Mouse (Mus musculus) liver, postnatal 0 days (tissue): Measurements from ENCODE around the gene Chst15. TPM values are rescaled to one million over a fixed set of nuclear protein-coding genes. Genes with fewer than 3 reads are reported as not detected.

ENCODE experiments used
- ATAC-seq: fragments of 200-750 bp; cut with Nextera tagmentation; 2 replicates; pipeline ENCODE4 v1.8.0; 2017; ENCODE audit warnings: mild to moderate bottlenecking, moderate library complexity
- DNase-seq: peaks from one replicate; pipeline ENCODE4 v3.0.0-alpha.2; 2016
- H3K27ac ChIP-seq: fragments of 300-500 bp; sonication (generic); 2 replicates; pipeline ENCODE4 v1.5.1; 2014; ENCODE audit warnings: antibody characterized with exemption, moderate library complexity, mild to moderate bottlenecking, low read depth
- H3K27me3 ChIP-seq: fragments of 300-500 bp; sonication (generic); 2 replicates; pipeline ENCODE4 v1.6.1; 2014; ENCODE audit warnings: low read length, control low read depth, mixed read lengths; ENCODE audit not compliant: insufficient read depth
- H3K36me3 ChIP-seq: fragments of 300-500 bp; sonication (generic); replicated peaks from 2 replicates; pipeline ENCODE4 v1.6.1; 2014; ENCODE audit warnings: mild to moderate bottlenecking, control low read depth, low read length, moderate library complexity, mixed read lengths; ENCODE audit not compliant: insufficient read depth
- H3K4me1 ChIP-seq: fragments of 300-500 bp; sonication (generic); 2 replicates; pipeline ENCODE4 v1.6.1; 2014; ENCODE audit warnings: antibody characterized with exemption, mild to moderate bottlenecking, control low read depth; ENCODE audit not compliant: insufficient read depth
- H3K4me2 ChIP-seq: fragments of 300-500 bp; sonication (generic); 2 replicates; pipeline ENCODE4 v1.6.1; 2014; ENCODE audit warnings: low read depth, mild to moderate bottlenecking, low read length, moderate library complexity, mixed read lengths
- H3K4me3 ChIP-seq: fragments of 300-500 bp; sonication (generic); 2 replicates; pipeline ENCODE4 v1.5.1; 2014; ENCODE audit warnings: low read depth, low read length
- H3K9ac ChIP-seq: fragments of 300-500 bp; sonication (generic); replicated peaks from 2 replicates; pipeline ENCODE4 v1.6.1; 2014; ENCODE audit warnings: mild to moderate bottlenecking, moderate library complexity
- H3K9me3 ChIP-seq: fragments of 300-500 bp; sonication (generic); 2 replicates; pipeline ENCODE4 v1.6.1; 2016; ENCODE audit warnings: mild to moderate bottlenecking, control low read depth, low read length, mixed read lengths
- CTCF ChIP-seq: sonication (generic); IDR thresholded peaks from 2 replicates; pipeline ENCODE4 v1.5.1; 2016; ENCODE audit warnings: antibody characterized with exemption, low read depth
- EP300 ChIP-seq: IDR thresholded peaks from 2 replicates; pipeline ENCODE4 v1.6.1; 2016; ENCODE audit warnings: antibody characterized with exemption, low read depth, mild to moderate bottlenecking
- WGBS: fragments of 180-500 bp; shearing (Covaris S2); extraction: QIAGEN DNeasy Blood & Tissue Kit; methylation state at CpG from one replicate; pipeline ENCODE4 v1.1.7; 2014; ENCODE audit not compliant: insufficient replicate concordance; 5-methylcytosine and 5-hydroxymethylcytosine counted together
- polyA plus RNA-seq: library from polyadenylated mRNA; unstranded; fragments of >200 nt; fragmentation: Nextera tagmentation; extraction: Ambion mirVana; gene quantifications from 2 replicates; pipeline ENCODE4 v1.2.1, GENCODE M21; 2015

The Chst15 gene
- polyA plus RNA-seq, 1 experiment from 2014 or later: 5.4 TPM

DNA sequence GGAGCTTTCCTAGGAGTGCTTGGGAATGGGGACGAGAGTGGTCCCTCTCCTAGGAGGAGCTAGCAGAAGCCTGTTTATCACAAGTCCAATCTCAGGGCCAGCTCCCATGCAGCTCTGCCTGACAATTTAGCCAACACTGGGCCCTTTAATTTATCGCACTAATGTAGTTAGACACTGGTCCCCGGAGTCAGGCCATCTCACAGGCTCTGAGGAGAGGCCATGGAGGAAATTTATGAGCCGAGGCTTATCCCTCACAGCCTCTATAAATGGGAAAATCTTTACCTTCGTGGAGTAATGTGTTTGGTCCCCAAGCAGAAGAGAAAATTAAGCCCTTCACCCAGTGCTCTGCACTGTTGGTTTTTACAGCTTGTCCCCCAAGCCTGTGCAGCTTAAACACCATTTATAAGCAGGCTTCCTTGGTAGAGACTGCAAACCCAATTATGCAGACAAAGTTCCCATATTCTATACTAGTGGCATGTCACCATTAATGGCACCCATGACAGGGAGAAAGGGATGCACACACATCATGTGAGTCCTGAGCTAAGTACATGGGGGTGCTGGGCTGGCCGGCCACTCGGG lies 18.5 kb downstream of the Chst15 start:
- DNase-seq: no peak
- Histone ChIP-seq H3K9ac (no peak overlapping the region), H3K27ac (no peak overlapping the region), H3K4me1 (peaks cover 2% of the 10 kb centered on the region; the same call in 1 of the 2 replicates), H3K4me2 (no peak overlapping the region), H3K27me3 (no peaks in the 10 kb centered on the region), H3K4me3 (no peak overlapping the region), H3K36me3 (0 out of 2 replicates have a peak, but pooled peaks cover 2% of the 10 kb centered on the region), H3K9me3 (no peaks in the 10 kb centered on the region)
- TF ChIP-seq CTCF (no peak), EP300 (no peak)
- ATAC-seq: no peak
- WGBS: 80% methylated on average over 7 of the region's 7 CpGs

DNA sequence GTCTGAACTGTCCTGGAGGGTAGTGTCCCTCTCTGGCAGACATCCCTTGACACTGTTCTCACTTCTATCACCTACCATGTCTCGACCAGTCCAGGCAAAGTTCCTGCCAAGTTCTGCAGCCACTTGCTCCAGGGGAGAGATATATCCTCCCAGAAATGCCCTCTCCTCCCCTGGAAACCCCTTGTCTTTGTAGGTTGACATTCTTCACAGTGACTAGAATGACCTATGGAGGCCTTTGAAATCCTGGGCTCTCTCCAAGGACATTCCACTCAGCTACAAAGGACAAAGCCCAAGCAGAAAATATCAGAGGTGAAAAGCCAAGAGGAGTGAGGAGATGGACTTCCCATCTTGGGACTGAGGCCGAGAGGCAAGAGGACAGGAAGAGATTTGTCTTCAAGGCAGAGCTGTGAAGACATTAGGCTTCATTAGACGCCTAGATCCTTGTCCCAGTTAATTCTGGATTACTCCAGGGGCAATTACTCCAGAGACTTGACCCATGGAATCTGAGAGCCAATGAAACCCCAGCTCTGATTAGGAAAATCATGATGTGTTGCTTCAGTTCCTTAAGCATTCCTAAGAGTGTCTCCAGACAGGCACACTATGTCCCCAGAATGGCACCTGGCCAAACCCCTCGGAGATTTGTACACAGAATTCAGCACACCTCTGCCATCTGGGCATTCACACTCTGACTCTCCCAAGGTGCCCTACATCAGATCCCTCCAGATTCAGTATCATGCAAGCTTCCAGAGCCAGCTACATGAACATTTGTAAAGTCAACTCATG lies 20.2 kb downstream of the Chst15 start:
- Histone ChIP-seq H3K36me3 (0 out of 2 replicates have a peak, but pooled peaks cover 2% of the 10 kb centered on the region), H3K4me3 (no peak overlapping the region), H3K27ac (no peak overlapping the region), H3K9ac (no peak overlapping the region), H3K4me1 (no peaks in the 10 kb centered on the region), H3K9me3 (no peaks in the 10 kb centered on the region), H3K4me2 (no peak overlapping the region), H3K27me3 (no peaks in the 10 kb centered on the region)
- no peak for DNase-seq
- ATAC-seq: no peak
- 77% methylated on average over 4 of the region's 4 CpGs for WGBS
- TF ChIP-seq CTCF (no peak), EP300 (no peak)

DNA sequence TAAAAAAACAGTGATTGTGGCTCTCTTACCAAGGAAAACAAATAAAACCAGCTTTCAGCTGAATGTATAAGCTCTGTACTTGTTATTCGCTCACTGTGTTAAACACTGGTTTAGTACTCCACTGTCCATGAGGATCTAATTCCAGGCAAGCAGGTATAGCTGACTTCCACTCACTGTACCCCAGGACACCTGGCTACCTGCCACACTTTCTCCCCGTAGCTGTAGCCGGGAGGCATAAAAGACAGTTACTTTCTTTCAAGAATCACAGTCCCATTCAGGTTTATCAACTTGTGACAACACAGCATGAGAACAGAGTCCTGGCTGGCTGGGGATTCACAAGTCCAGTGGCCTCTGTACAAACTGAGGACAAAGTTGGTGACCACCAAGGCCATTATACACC lies 20.9 kb downstream of the Chst15 start:
- no peak overlapping the region for H3K4me2 ChIP-seq
- TF ChIP-seq CTCF (no peak), EP300 (no peak)
- no peak overlapping the region for H3K4me3 ChIP-seq
- no peak for DNase-seq
- 78% methylated on average over 3 of the region's 3 CpGs for WGBS
- H3K9me3 ChIP-seq: no peaks in the 10 kb centered on the region
- H3K9ac ChIP-seq: no peak overlapping the region
- no peak for ATAC-seq
- H3K36me3 ChIP-seq: 0 out of 2 replicates have a peak, but pooled peaks cover 2% of the 10 kb centered on the region
- H3K27me3 ChIP-seq: no peaks in the 10 kb centered on the region
- no peak overlapping the region for H3K27ac ChIP-seq
- no peaks in the 10 kb centered on the region for H3K4me1 ChIP-seq

DNA sequence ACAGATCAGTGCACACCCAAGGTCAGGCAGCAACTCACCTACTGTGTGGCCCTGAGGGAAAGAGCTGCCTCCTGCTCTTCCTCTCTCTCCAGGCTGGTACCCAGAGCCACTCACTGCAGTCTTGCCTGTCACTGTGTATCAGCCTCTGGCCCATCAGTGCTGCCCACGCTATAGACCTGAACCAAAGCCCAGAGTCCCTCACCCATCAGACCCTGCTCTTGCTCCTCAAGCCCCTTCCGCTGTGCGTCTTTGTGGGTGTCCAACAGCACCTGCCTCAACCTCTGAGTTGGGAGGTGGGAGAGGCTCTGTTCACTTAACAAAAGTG lies 29.7 kb downstream of the Chst15 start:
- Histone ChIP-seq H3K4me3 (no peak overlapping the region), H3K27me3 (no peaks in the 10 kb centered on the region), H3K4me2 (peak overlapping the region; percentile 13; the same call in 1 of the 2 replicates), H3K4me1 (peaks cover 40% of the 10 kb centered on the region), H3K9me3 (no peaks in the 10 kb centered on the region), H3K9ac (no peak overlapping the region), H3K36me3 (no peaks in the 10 kb centered on the region; the same call in 1 of the 2 replicates), H3K27ac (peak overlapping the region; percentile 80)
- peak; percentile 28 for ATAC-seq
- whole genome bisulfite sequencing: 64% methylated on average over 3 of the region's 3 CpGs
- no peak for DNase-seq
- TF ChIP-seq EP300 (no peak), CTCF (no peak)

DNA sequence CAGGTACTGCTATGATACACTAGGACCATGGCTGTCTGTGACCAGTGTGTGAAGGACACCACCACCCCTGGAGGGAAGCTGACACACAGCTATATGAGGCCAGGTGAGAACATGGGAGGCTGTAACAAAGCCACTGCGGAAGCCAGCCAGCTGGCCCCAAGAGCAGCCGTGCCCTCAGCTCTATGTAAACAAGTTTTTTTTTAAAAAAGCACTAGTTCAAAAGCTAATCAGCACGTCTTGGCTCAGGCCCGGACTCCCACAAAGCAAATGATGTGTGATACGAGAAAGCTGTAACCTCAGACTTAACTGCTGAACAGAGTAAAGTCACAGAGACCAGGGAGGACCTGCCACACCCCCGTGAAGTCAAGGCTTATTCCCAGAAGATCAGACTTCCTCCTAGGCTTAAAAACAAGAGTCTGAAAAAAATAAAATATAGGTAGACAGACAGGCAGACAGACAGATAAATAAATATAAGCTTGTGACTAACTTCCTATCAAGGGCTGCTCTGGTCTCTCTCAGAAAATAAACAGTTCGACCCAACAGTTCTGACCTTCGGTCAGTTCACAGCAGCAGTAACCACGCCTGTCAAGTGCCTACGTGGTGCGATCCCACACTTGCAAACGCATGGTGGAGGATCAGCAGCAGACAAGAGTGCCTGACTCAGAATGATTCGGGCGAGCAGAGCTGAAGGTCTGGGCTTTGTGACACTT lies 30.2 kb downstream of the Chst15 start:
- Histone ChIP-seq H3K4me2 (peak overlapping the region; percentile 13), H3K9ac (no peak overlapping the region), H3K9me3 (no peaks in the 10 kb centered on the region), H3K27me3 (no peaks in the 10 kb centered on the region), H3K4me3 (no peak overlapping the region), H3K27ac (peak overlapping the region; percentile 80), H3K4me1 (peaks cover 41% of the 10 kb centered on the region), H3K36me3 (no peaks in the 10 kb centered on the region; the same call in 1 of the 2 replicates)
- ATAC-seq (peak; percentile 90), DNase-seq (peak; percentile 45)
- no peak for TF ChIP-seq CTCF
- no peak for TF ChIP-seq EP300
- WGBS: 23% methylated on average over 14 of the region's 14 CpGs

GRCm38 (mm10) chr7:132284795-132285194 lies 32.2 kb downstream of the Chst15 start:
- Histone ChIP-seq H3K4me3 (no peak overlapping the region), H3K27me3 (no peaks in the 10 kb centered on the region), H3K9me3 (no peaks in the 10 kb centered on the region), H3K4me2 (no peak overlapping the region), H3K9ac (no peak overlapping the region), H3K27ac (no peak overlapping the region), H3K4me1 (peaks cover 39% of the 10 kb centered on the region), H3K36me3 (no peaks in the 10 kb centered on the region; the same call in 1 of the 2 replicates)
- TF ChIP-seq EP300: no peak
- WGBS: 28% methylated on average over 1 of the region's 1 CpGs
- DNase-seq (no peak), ATAC-seq (no peak)
